Mouse (Mus musculus) heart, postnatal 0 days (tissue): ENCODE results near the gene Ranbp10. TPM values are rescaled to one million over a fixed set of nuclear protein-coding genes. Genes with fewer than 3 reads are reported as not detected.

Source experiments
- ATAC-seq: fragments of 200-750 bp; cut with Nextera tagmentation; 2 replicates; pipeline ENCODE4 v1.8.0; 2017; ENCODE audit warnings: low read depth, moderate number of reproducible peaks, moderate library complexity; ENCODE audit not compliant: insufficient read depth
- DNase-seq: peaks from one replicate; pipeline ENCODE4 v3.0.0-alpha.2; 2016; ENCODE audit warnings: low spot score
- H3K27ac ChIP-seq: fragments of 300-500 bp; sonication (generic); 2 replicates; pipeline ENCODE4 v1.5.1; 2014; ENCODE audit warnings: low read depth, mild to moderate bottlenecking
- H3K27me3 ChIP-seq: fragments of 300-500 bp; sonication (generic); 2 replicates; pipeline ENCODE4 v1.6.1; 2014; ENCODE audit warnings: low read length, mixed read lengths; ENCODE audit not compliant: control insufficient read depth, insufficient read depth
- H3K36me3 ChIP-seq: fragments of 300-500 bp; sonication (generic); replicated peaks from 2 replicates; pipeline ENCODE4 v1.6.1; 2014; ENCODE audit warnings: low read length, mixed read lengths; ENCODE audit not compliant: control insufficient read depth, insufficient read depth
- H3K4me1 ChIP-seq: fragments of 300-500 bp; sonication (generic); 2 replicates; pipeline ENCODE4 v1.6.1; 2014; ENCODE audit warnings: antibody characterized with exemption; ENCODE audit not compliant: control insufficient read depth, insufficient read depth
- H3K4me2 ChIP-seq: fragments of 300-500 bp; sonication (generic); 2 replicates; pipeline ENCODE4 v1.6.1; 2014; ENCODE audit warnings: low read depth, mild to moderate bottlenecking, low read length, moderate library complexity
- H3K4me3 ChIP-seq: fragments of 300-500 bp; sonication (generic); 2 replicates; pipeline ENCODE4 v1.5.1; 2014; ENCODE audit warnings: low read depth, low read length
- H3K9ac ChIP-seq: fragments of 300-500 bp; sonication (generic); replicated peaks from 2 replicates; pipeline ENCODE4 v1.6.1; 2014; ENCODE audit warnings: low read depth, low read length, mixed read lengths
- H3K9me3 ChIP-seq: fragments of 300-500 bp; sonication (generic); replicated peaks from 2 replicates; pipeline ENCODE4 v1.6.1; 2016; ENCODE audit warnings: low read length; ENCODE audit not compliant: control insufficient read depth
- CTCF ChIP-seq: IDR thresholded peaks from 2 replicates; pipeline ENCODE4 v1.5.1; 2016; ENCODE audit warnings: antibody characterized with exemption, control low read depth, low read depth
- EP300 ChIP-seq: IDR thresholded peaks from 2 replicates; pipeline ENCODE4 v1.6.1; 2016; ENCODE audit warnings: antibody characterized with exemption, low read depth
- WGBS: fragments of 180-500 bp; shearing (Covaris S2); extraction: QIAGEN DNeasy Blood & Tissue Kit; methylation state at CpG from one replicate; pipeline ENCODE4 v1.1.7; 2014; 5-methylcytosine and 5-hydroxymethylcytosine counted together
- polyA plus RNA-seq: library from polyadenylated mRNA; unstranded; fragments of >200 nt; fragmentation: Nextera tagmentation; extraction: Ambion mirVana; gene quantifications from 2 replicates; pipeline ENCODE4 v1.2.1, GENCODE M21; 2015
- total RNA-seq: library from RNA; depleted of rRNA; stranded (reverse); fragments of >200 nt; gene quantifications from 2 replicates; pipeline ENCODE4 v1.2.3, GENCODE M21; 2014; ENCODE audit warnings: low replicate concordance

Gene Ranbp10
- total and polyA plus RNA-seq, 2 experiments from 2014 or later: 6.7 to 8.7 TPM

DNA sequence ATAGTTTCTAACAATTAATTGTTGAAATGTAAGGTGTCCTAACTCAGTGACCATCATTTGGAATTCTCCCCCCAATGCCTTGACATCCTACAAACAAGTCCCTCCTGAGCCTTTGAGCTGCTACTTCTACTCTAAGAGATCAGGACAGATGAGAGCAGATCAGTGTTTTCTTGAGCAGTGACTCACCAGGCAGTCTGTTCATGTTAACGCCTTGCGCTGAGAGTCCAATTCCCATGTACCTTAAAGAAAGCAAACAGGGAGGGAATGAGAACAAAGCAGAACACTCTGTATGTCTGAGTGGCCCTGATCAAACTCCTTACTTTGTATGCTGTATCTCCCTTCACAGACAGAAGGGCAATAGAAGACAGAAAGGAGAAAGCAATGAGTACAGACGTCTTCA, 21.8 kb downstream of the Ranbp10 start:
- no peak overlapping the region for H3K9ac ChIP-seq
- H3K36me3 ChIP-seq: 0 out of 2 replicates have a peak, but pooled peaks cover 7% of the 10 kb centered on the region
- no peak overlapping the region for H3K4me3 ChIP-seq
- H3K9me3 ChIP-seq: no peaks in the 10 kb centered on the region
- TF ChIP-seq EP300 (no peak), CTCF (no peak)
- DNase-seq (no peak), ATAC-seq (no peak)
- WGBS: 79% methylated on average over 3 of the region's 3 CpGs
- no peak overlapping the region for H3K27ac ChIP-seq
- peaks cover 13% of the 10 kb centered on the region; the same call in 1 of the 2 replicates for H3K4me1 ChIP-seq
- no peaks in the 10 kb centered on the region for H3K27me3 ChIP-seq
- no peak overlapping the region for H3K4me2 ChIP-seq

GRCm38 (mm10) chr8:105804797-105805196, 22.4 kb downstream of the Ranbp10 start:
- 90% methylated on average over 7 of the region's 7 CpGs for WGBS
- Histone ChIP-seq H3K27ac (no peak overlapping the region), H3K9ac (no peak overlapping the region), H3K4me3 (no peak overlapping the region), H3K27me3 (no peaks in the 10 kb centered on the region), H3K9me3 (no peaks in the 10 kb centered on the region), H3K4me2 (no peak overlapping the region), H3K4me1 (peaks cover 17% of the 10 kb centered on the region; the same call in 1 of the 2 replicates), H3K36me3 (0 out of 2 replicates have a peak, but pooled peaks cover 7% of the 10 kb centered on the region)
- DNase-seq (no peak), ATAC-seq (no peak)
- no peak for TF ChIP-seq CTCF

DNA sequence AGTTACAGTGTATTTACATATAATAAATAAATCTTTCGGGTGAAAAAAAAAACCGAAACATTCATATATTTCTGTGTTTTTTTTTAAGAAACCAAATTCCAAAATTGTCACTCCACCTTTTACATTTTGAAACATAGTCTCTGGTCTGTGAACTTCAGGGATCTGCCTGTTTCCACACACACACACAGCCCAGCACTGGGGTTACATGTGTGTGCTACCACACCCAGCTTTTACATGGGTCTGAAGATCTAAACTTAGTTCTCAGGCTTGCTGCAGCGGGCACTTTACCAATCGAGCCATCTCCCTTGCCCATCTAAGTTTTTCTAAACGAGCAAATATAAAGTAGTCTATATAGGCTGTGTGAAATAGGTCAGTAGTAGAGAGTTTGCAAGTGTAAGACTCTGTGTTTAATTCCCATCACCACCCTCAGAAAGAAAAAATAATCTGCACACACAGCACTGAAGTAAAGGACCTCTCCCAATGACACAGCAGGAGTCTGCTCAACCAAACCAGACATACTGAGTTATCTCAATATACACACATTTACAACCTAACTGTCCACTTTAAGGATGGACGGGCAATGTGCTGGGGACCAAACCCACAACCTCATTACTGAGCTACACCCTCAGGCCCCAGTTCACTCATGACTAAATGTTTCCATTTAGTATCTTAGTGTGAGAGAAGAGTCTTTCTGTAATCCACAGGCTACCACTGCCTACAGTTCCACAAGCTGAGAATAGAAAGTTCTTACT, 25.8 kb downstream of the Ranbp10 start:
- Histone ChIP-seq H3K4me1 (peaks cover 17% of the 10 kb centered on the region; the same call in 1 of the 2 replicates), H3K36me3 (0 out of 2 replicates have a peak, but pooled peaks cover 7% of the 10 kb centered on the region), H3K27ac (no peak overlapping the region), H3K4me3 (no peak overlapping the region), H3K4me2 (no peak overlapping the region), H3K9me3 (no peaks in the 10 kb centered on the region), H3K9ac (no peak overlapping the region), H3K27me3 (no peaks in the 10 kb centered on the region)
- no peak for TF ChIP-seq CTCF
- TF ChIP-seq EP300: no peak
- ATAC-seq (no peak), DNase-seq (no peak)
- WGBS: 88% methylated on average over 6 of the region's 6 CpGs

GRCm38 (mm10) chr8:105799091-105799812, 27.9 kb downstream of the Ranbp10 start:
- Histone ChIP-seq H3K36me3 (no peaks in the 10 kb centered on the region), H3K4me1 (peaks cover 17% of the 10 kb centered on the region; the same call in 1 of the 2 replicates), H3K9ac (no peak overlapping the region), H3K4me3 (no peak overlapping the region), H3K27ac (peak overlapping the region; percentile 67), H3K27me3 (no peaks in the 10 kb centered on the region), H3K4me2 (peak overlapping the region; percentile 7; the same call in 1 of the 2 replicates), H3K9me3 (no peaks in the 10 kb centered on the region)
- WGBS: 20% methylated on average over 8 of the region's 8 CpGs
- TF ChIP-seq CTCF: no peak
- no peak for TF ChIP-seq EP300
- DNase-seq (peak; percentile 77), ATAC-seq (peak; percentile 79)

- no peak overlapping the region for H3K4me3 ChIP-seq
- peak overlapping the region; percentile 67; the same call in 1 of the 2 replicates for H3K27ac ChIP-seq
- H3K9me3 ChIP-seq: no peaks in the 10 kb centered on the region
- no peak overlapping the region for H3K4me2 ChIP-seq
- DNase-seq (no peak), ATAC-seq (no peak)
- H3K9ac ChIP-seq: no peak overlapping the region
- TF ChIP-seq CTCF: no peak
- no peak for TF ChIP-seq EP300
- 91% methylated on average over 5 of the region's 5 CpGs for WGBS
- peaks cover 17% of the 10 kb centered on the region; the same call in 1 of the 2 replicates for H3K4me1 ChIP-seq
- no peaks in the 10 kb centered on the region for H3K36me3 ChIP-seq
- H3K27me3 ChIP-seq: no peaks in the 10 kb centered on the region
Observed at GRCm38 (mm10) chr8:105798408-105798807, 28.7 kb downstream of the Ranbp10 start.
